Mouse (Mus musculus): Measurements from ENCODE around the gene Pdcd6.

DNA sequence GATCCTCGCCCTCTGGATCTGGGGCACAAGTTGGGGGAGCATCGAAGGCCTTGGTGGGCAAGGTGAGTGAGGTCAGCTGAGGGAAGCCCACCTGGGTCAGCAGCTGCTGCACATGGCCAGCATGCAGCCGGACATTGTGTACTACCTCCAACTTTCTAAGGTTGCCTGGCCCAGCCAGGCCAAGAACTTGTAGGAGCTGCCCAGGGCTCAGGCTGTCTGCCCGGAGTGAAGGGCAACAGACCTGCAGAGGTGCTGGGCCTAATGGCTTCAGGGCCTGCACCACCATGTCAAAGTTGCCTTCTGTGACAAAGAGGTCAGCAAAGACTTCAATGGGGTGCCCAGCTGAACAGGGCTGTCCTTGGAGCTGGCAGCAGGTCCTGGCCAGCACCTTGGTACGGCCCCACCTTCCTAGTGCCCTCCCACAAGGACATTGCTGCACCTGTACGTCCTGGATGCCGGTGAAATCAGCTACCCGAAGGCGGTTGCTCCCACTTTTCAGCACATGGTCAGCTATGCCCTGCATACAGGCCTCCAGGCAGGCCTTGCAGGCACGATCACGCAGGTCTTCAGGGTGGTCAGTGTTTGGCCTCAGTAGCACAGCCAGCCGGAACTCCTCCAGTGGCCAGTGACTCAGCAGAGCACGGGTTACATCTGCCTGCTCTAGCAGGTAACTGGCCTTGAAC is 45.9 kb upstream of the Pdcd6 start:
- no peak for TF ChIP-seq CTCF (IDR thresholded peaks at IDR 0.05; ENCODE audit: low read depth)
- TF ChIP-seq EP300 (IDR thresholded peaks at IDR 0.05; ENCODE audit: low read depth): no peak

Measured in liver, postnatal 0 days (tissue).